Mouse (Mus musculus) B cell, adult 2 months (primary cell): ENCODE measurements around the gene Adam10.
A peak's percentile ranks its signal among the peaks of the same experiment; 100 is the strongest.

Experiments used
- DNase-seq, 2 experiments: peaks; one replicate each; pipeline ENCODE4 v3.0.0; 2022

The Adam10 gene

GRCm38 (mm10) chr9:70675117-70675516 is 3.7 kb upstream of the Adam10 start:
- DNase-seq, result no peak

GRCm38 (mm10) chr9:70675961-70676360 is 2.8 kb upstream of the Adam10 start:
- no peak for DNase-seq

GRCm38 (mm10) chr9:70679132-70680091 is 615 bp downstream of the Adam10 start:
- peak; percentile 58 to 66 for DNase-seq

- no peak for DNase-seq
These were observed 3.4 kb downstream of the Adam10 start for GRCm38 (mm10) chr9:70682202-70682601.

GRCm38 (mm10) chr9:70688301-70688968 is 9.6 kb downstream of the Adam10 start:
- no peak for DNase-seq

- peak in 1 of 2 experiments; percentile 12 for DNase-seq
These were observed 11.1 kb downstream of the Adam10 start for GRCm38 (mm10) chr9:70689926-70690325.

- no peak for DNase-seq
These were observed 11.8 kb downstream of the Adam10 start for GRCm38 (mm10) chr9:70690579-70690978.

- DNase-seq, result no peak
These were observed 13.2 kb downstream of the Adam10 start for GRCm38 (mm10) chr9:70691772-70692693.

GRCm38 (mm10) chr9:70695723-70696122 is 16.9 kb downstream of the Adam10 start:
- DNase-seq, result no peak

- no peak for DNase-seq
These were observed 19.3 kb downstream of the Adam10 start for GRCm38 (mm10) chr9:70698090-70698489.

GRCm38 (mm10) chr9:70703597-70704203 is 24.9 kb downstream of the Adam10 start:
- DNase-seq, result no peak

GRCm38 (mm10) chr9:70706444-70706843 is 27.6 kb downstream of the Adam10 start:
- DNase-seq, result no peak

- no peak for DNase-seq
These were observed 50.7 kb downstream of the Adam10 start for GRCm38 (mm10) chr9:70729544-70729943.

GRCm38 (mm10) chr9:70731079-70731478 is 52.3 kb downstream of the Adam10 start:
- no peak for DNase-seq

- DNase-seq, result no peak
These were observed 54.4 kb downstream of the Adam10 start for GRCm38 (mm10) chr9:70733208-70733607.

- no peak for DNase-seq
These were observed 61.2 kb downstream of the Adam10 start for GRCm38 (mm10) chr9:70739998-70740397.

- DNase-seq, result no peak
These were observed 72.9 kb downstream of the Adam10 start for GRCm38 (mm10) chr9:70751504-70752222.

GRCm38 (mm10) chr9:70760974-70761373 is 82.2 kb downstream of the Adam10 start:
- peak; percentile 24 to 37 for DNase-seq

GRCm38 (mm10) chr9:70775517-70775916 is 96.7 kb downstream of the Adam10 start:
- DNase-seq, result no peak

GRCm38 (mm10) chr9:70782191-70782590 is 103.4 kb downstream of the Adam10 start:
- DNase-seq, result no peak

- DNase-seq, result no peak
These were observed 109.9 kb downstream of the Adam10 start for GRCm38 (mm10) chr9:70788705-70789104.

GRCm38 (mm10) chr9:70790621-70791020 is 111.8 kb downstream of the Adam10 start:
- DNase-seq, result no peak
